Mouse (Mus musculus): ENCODE results near the gene Fam168a. TPM values are rescaled to one million over a fixed set of nuclear protein-coding genes. Genes with fewer than 3 reads are reported as not detected.

Fam168a gene
- total and polyA plus RNA-seq, 3 experiments, result 16.3 to 88.2 (median 49.3) TPM

DNA sequence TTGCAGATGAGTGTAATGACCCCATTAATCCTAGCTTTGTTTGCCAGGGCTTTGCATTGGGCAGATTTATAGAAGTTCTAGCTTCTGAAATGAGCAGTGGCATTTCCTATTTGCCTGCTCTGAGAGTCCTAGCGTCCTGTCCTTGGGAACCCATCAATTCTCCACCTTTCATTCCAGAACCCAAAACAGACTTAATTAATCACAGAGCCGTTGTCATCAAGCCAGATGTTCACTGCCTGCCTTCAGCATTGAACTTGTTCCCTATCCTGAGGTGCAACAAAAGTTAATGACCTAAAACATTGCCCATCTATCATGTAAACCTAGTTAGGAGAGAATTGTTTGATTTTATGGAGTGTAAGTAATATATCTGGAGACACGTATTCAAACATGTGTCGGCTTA, 79.0 kb downstream of the Fam168a start:
- Histone ChIP-seq H3K27me3 (ENCODE audit: insufficient read depth, low read length) (no peaks in the 10 kb centered on the region), H3K4me3 (ENCODE audit: low read depth, low read length) (no peak overlapping the region), H3K4me1 (ENCODE audit: insufficient read depth, low read depth, low read length) (peaks cover 63% of the 10 kb centered on the region), H3K9me3 (replicated peaks) (no peaks in the 10 kb centered on the region), H3K36me3 (replicated peaks) (peaks cover 9% of the 10 kb centered on the region)
- DNase-seq (ENCODE audit: low spot score), result no peak
- ATAC-seq (ENCODE audit: extremely low read depth, insufficient number of reproducible peaks, low FRiP score, poor library complexity, severe bottlenecking), result no peak
- TF ChIP-seq POLR2AphosphoS5 (IDR thresholded peaks at IDR 0.05; ENCODE audit: insufficient replicate concordance, low read depth, low read length), result no peak
- no peak for TF ChIP-seq TAL1 (conservative IDR thresholded peaks at IDR 0.05; ENCODE audit: low read depth, low read length)
- no peak for TF ChIP-seq GATA2 (IDR thresholded peaks at IDR 0.05; ENCODE audit: borderline replicate concordance, low read depth, low read length)
- no peak for TF ChIP-seq CTCF (IDR thresholded peaks at IDR 0.05; ENCODE audit: low read depth, low read length)
- TF ChIP-seq GATA1 (IDR thresholded peaks at IDR 0.05; ENCODE audit: borderline replicate concordance, low read length), result no peak

DNA sequence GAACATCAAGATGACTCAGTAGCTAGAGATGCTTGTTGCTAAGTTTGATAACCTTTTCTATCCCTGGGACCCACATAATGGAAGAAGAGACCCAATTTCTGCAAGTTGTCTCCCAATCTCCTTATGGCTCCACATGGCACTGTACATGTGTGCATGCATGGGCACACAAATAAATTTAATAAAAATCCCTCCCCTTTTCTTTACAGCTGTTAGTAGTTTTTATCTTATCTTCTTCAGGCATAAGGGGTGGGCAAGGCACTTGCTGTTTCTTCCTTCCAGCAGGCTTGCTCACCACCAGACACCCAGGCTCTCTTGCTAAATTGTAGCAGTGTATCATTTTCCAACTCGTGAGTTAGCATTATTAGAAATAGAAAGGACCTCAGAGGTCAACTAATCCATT, 79.6 kb downstream of the Fam168a start:
- ATAC-seq (ENCODE audit: extremely low read depth, insufficient number of reproducible peaks, low FRiP score, poor library complexity, severe bottlenecking), result peak; percentile 40; the same call in 1 of the 2 replicates

DNA sequence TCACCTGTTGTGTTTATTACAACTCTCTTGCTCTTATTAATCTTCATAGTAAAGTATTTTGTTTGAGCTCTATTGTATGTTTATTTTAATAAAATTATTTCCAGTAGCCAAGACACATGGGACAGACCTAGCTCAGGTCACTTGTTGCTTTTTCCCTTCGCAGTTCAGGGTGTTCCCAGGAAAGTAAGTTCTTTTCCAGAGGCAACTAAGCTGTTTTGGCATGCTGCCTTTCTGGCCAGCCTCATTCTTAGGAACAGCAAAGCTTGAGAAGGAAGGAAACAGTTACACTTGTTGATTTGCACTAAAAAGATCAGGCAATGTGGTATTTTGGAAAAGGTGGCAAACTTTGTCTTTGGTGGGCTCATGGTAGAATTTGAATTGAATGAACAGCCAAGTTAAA, 81.9 kb downstream of the Fam168a start:
- H3K4me3 ChIP-seq (ENCODE audit: low read depth, low read length), result no peak overlapping the region
- no peak for TF ChIP-seq TAL1 (conservative IDR thresholded peaks at IDR 0.05; ENCODE audit: low read depth, low read length)
- TF ChIP-seq POLR2AphosphoS5 (IDR thresholded peaks at IDR 0.05; ENCODE audit: insufficient replicate concordance, low read depth, low read length), result no peak
- TF ChIP-seq CTCF (IDR thresholded peaks at IDR 0.05; ENCODE audit: low read depth, low read length), result no peak
- no peak for TF ChIP-seq GATA1 (IDR thresholded peaks at IDR 0.05; ENCODE audit: borderline replicate concordance, low read length)
- no peak for TF ChIP-seq GATA2 (IDR thresholded peaks at IDR 0.05; ENCODE audit: borderline replicate concordance, low read depth, low read length)
- H3K36me3 ChIP-seq (replicated peaks), result peaks cover 16% of the 10 kb centered on the region
- peaks cover 51% of the 10 kb centered on the region for H3K4me1 ChIP-seq (ENCODE audit: insufficient read depth, low read depth, low read length)
- DNase-seq (ENCODE audit: low spot score), result no peak
- no peaks in the 10 kb centered on the region for H3K9me3 ChIP-seq (replicated peaks)
- ATAC-seq (ENCODE audit: extremely low read depth, insufficient number of reproducible peaks, low FRiP score, poor library complexity, severe bottlenecking), result no peak
- H3K27me3 ChIP-seq (ENCODE audit: insufficient read depth, low read length), result no peaks in the 10 kb centered on the region

More for the DNA sequence above, 79.6 kb downstream of the Fam168a start:
- H3K4me3 ChIP-seq (ENCODE audit: low read depth, low read length), result no peak overlapping the region
- peaks cover 9% of the 10 kb centered on the region for H3K36me3 ChIP-seq (replicated peaks)
- DNase-seq (ENCODE audit: low spot score), result peak; percentile 18
- H3K27me3 ChIP-seq (ENCODE audit: insufficient read depth, low read length), result no peaks in the 10 kb centered on the region
- no peaks in the 10 kb centered on the region for H3K9me3 ChIP-seq (replicated peaks)
- peaks cover 57% of the 10 kb centered on the region for H3K4me1 ChIP-seq (ENCODE audit: insufficient read depth, low read depth, low read length)
- TF ChIP-seq TAL1 (conservative IDR thresholded peaks at IDR 0.05; ENCODE audit: low read depth, low read length) (peak; percentile 78), CTCF (IDR thresholded peaks at IDR 0.05; ENCODE audit: low read depth, low read length) (no peak)

DNA sequence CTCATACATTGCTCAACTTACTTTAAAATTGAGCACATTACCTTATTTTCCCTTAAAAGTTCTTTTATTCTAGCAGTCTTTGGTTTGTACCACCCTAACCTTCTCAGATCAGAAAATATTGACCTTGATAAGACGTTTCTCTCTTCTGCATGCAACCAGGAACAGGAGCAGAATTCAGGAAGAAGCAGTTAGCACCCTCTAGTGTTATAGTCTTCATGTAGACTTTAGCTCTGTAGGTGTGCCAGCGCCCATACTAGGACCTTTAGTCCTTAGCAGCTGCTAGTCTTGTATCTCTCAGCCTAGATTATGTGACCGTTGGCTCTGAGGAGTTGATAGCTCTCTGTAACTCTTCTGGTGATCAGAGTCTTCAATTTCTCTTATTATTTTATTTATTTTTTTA, 92.4 kb downstream of the Fam168a start:
- H3K4me1 ChIP-seq (ENCODE audit: insufficient read depth, low read depth, low read length), result peaks cover 3% of the 10 kb centered on the region; the same call in 1 of the 2 replicates
- H3K9me3 ChIP-seq (replicated peaks), result no peaks in the 10 kb centered on the region
- H3K27me3 ChIP-seq (ENCODE audit: insufficient read depth, low read length), result no peaks in the 10 kb centered on the region
- peaks cover 14% of the 10 kb centered on the region for H3K36me3 ChIP-seq (replicated peaks)
- ATAC-seq (ENCODE audit: extremely low read depth, insufficient number of reproducible peaks, low FRiP score, poor library complexity, severe bottlenecking) (no peak), DNase-seq (ENCODE audit: low spot score) (peak; percentile 20)
- TF ChIP-seq CTCF (IDR thresholded peaks at IDR 0.05; ENCODE audit: low read depth, low read length) (no peak), GATA1 (IDR thresholded peaks at IDR 0.05; ENCODE audit: borderline replicate concordance, low read length) (no peak)
- H3K4me3 ChIP-seq (ENCODE audit: low read depth, low read length), result no peak overlapping the region

DNA sequence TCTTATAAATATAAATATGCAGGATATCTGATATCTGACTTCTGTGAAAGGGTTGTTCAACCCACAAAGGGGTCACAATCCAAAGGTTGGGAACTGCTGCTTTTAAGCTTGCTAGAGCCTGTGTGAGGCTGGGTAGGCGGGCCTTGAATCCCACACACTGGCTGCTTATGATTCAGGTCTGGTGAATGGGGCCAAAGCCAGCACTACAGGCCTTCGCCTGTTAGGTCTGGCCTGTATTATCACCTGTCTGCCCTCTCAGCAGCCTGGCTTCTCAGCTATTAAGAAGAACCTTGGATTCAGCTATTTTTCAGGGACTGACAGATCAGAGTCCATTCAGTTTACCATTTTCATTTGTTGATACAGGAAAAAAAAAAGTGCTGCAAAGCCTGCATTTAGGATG, 99.0 kb downstream of the Fam168a start:
- no peak overlapping the region for H3K4me3 ChIP-seq (ENCODE audit: low read depth, low read length)
- peaks cover 12% of the 10 kb centered on the region for H3K36me3 ChIP-seq (replicated peaks)
- H3K9me3 ChIP-seq (replicated peaks), result no peaks in the 10 kb centered on the region
- no peak for DNase-seq (ENCODE audit: low spot score)
- no peaks in the 10 kb centered on the region for H3K27me3 ChIP-seq (ENCODE audit: insufficient read depth, low read length)
- H3K4me1 ChIP-seq (ENCODE audit: insufficient read depth, low read depth, low read length), result peaks cover 2% of the 10 kb centered on the region; the same call in 1 of the 2 replicates
- TF ChIP-seq POLR2AphosphoS5 (IDR thresholded peaks at IDR 0.05; ENCODE audit: insufficient replicate concordance, low read depth, low read length), result no peak
- no peak for TF ChIP-seq CTCF (IDR thresholded peaks at IDR 0.05; ENCODE audit: low read depth, low read length)
- TF ChIP-seq GATA2 (IDR thresholded peaks at IDR 0.05; ENCODE audit: borderline replicate concordance, low read depth, low read length), result no peak
- no peak for TF ChIP-seq GATA1 (IDR thresholded peaks at IDR 0.05; ENCODE audit: borderline replicate concordance, low read length)
- ATAC-seq (ENCODE audit: extremely low read depth, insufficient number of reproducible peaks, low FRiP score, poor library complexity, severe bottlenecking), result no peak

DNA sequence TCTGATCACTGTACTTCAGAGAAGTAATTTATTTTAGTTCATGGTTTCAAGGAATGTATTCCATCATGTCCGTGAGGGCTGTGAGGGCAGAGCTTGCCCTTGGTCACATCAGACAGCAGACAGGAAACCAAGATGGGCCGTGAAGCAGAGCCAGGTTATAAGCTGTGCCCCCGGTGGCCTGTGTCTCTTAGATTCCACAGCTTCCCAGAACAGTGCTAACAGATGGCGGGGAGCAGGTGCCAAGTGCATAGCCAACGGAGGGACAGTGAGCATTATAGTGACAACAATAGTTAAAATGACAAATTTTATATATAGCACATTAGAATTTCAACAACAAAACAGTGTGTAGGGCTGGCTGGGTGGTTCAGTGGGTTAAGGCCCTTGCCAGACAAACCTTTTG, 105.5 kb downstream of the Fam168a start:
- no peaks in the 10 kb centered on the region for H3K27me3 ChIP-seq (ENCODE audit: insufficient read depth, low read length)
- peaks cover 35% of the 10 kb centered on the region for H3K36me3 ChIP-seq (replicated peaks)
- H3K9me3 ChIP-seq (replicated peaks), result no peaks in the 10 kb centered on the region
- ATAC-seq (ENCODE audit: extremely low read depth, insufficient number of reproducible peaks, low FRiP score, poor library complexity, severe bottlenecking), result no peak
- 0 out of 2 replicates have a peak, but pooled peaks cover 2% of the 10 kb centered on the region for H3K4me1 ChIP-seq (ENCODE audit: insufficient read depth, low read depth, low read length)
- TF ChIP-seq POLR2AphosphoS5 (IDR thresholded peaks at IDR 0.05; ENCODE audit: insufficient replicate concordance, low read depth, low read length), result no peak
- no peak for TF ChIP-seq GATA1 (IDR thresholded peaks at IDR 0.05; ENCODE audit: borderline replicate concordance, low read length)
- TF ChIP-seq CTCF (IDR thresholded peaks at IDR 0.05; ENCODE audit: low read depth, low read length), result no peak
- TF ChIP-seq TAL1 (conservative IDR thresholded peaks at IDR 0.05; ENCODE audit: low read depth, low read length), result no peak
- no peak for TF ChIP-seq GATA2 (IDR thresholded peaks at IDR 0.05; ENCODE audit: borderline replicate concordance, low read depth, low read length)
- DNase-seq (ENCODE audit: low spot score), result no peak
- H3K4me3 ChIP-seq (ENCODE audit: low read depth, low read length), result no peak overlapping the region

DNA sequence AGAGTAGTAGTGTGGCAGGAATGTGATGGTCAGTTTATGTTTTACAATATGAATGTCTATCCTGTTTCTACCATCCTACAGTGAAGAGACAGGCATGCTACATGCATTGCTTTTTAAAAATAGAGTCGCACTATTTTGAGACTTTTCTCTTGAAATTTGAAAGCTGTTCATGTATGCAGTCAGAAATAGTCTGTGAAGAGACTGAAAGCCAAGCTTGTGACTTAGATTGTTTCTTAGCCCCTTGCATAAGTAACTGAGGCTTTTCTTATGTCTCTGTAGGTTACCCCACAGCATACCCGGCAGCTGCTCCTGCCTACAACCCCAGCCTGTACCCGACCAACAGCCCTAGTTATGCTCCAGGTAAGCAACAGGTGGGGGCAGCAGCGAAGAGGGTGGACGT, 106.2 kb downstream of the Fam168a start:
- Histone ChIP-seq H3K9me3 (replicated peaks) (no peaks in the 10 kb centered on the region), H3K36me3 (replicated peaks) (peaks cover 35% of the 10 kb centered on the region), H3K4me1 (ENCODE audit: insufficient read depth, low read depth, low read length) (0 out of 2 replicates have a peak, but pooled peaks cover 2% of the 10 kb centered on the region), H3K4me3 (ENCODE audit: low read depth, low read length) (no peak overlapping the region), H3K27me3 (ENCODE audit: insufficient read depth, low read length) (no peaks in the 10 kb centered on the region)
- no peak for TF ChIP-seq POLR2AphosphoS5 (IDR thresholded peaks at IDR 0.05; ENCODE audit: insufficient replicate concordance, low read depth, low read length)
- no peak for TF ChIP-seq GATA1 (IDR thresholded peaks at IDR 0.05; ENCODE audit: borderline replicate concordance, low read length)
- TF ChIP-seq GATA2 (IDR thresholded peaks at IDR 0.05; ENCODE audit: borderline replicate concordance, low read depth, low read length), result no peak
- DNase-seq (ENCODE audit: low spot score) (no peak), ATAC-seq (ENCODE audit: extremely low read depth, insufficient number of reproducible peaks, low FRiP score, poor library complexity, severe bottlenecking) (no peak)

Measured in G1E (cell line).